Mouse (Mus musculus): ENCODE results near the gene BC030870. TPM values are rescaled to one million over a fixed set of nuclear protein-coding genes. Genes with fewer than 3 reads are reported as not detected.

The BC030870 gene
- polyA plus RNA-seq, 1 experiment, result not detected

GRCm38 (mm10) chr8:65080731-65081130 lies 48.6 kb downstream of the BC030870 start:
- no peak for DNase-seq (ENCODE audit: low spot score)

GRCm38 (mm10) chr8:65074733-65075132 lies 54.6 kb downstream of the BC030870 start, which contains the start of gene Gm10663:
Gene Gm10663 (plus strand): TSS chr8:65075033.
- no peak for DNase-seq (ENCODE audit: low spot score)

GRCm38 (mm10) chr8:65070996-65071395 lies 58.4 kb downstream of the BC030870 start:
- DNase-seq (ENCODE audit: low spot score), result no peak

- DNase-seq (ENCODE audit: low spot score), result no peak
Observed at GRCm38 (mm10) chr8:65068473-65068819, 60.9 kb downstream of the BC030870 start.

GRCm38 (mm10) chr8:65067694-65068472 lies 61.5 kb downstream of the BC030870 start:
- DNase-seq (ENCODE audit: low spot score), result no peak

GRCm38 (mm10) chr8:65067031-65067430 lies 62.3 kb downstream of the BC030870 start:
- no peak for DNase-seq (ENCODE audit: low spot score)

GRCm38 (mm10) chr8:65065622-65066021 lies 63.7 kb downstream of the BC030870 start:
- no peak for DNase-seq (ENCODE audit: low spot score)

GRCm38 (mm10) chr8:65064071-65064470 lies 65.3 kb downstream of the BC030870 start:
- no peak for DNase-seq (ENCODE audit: low spot score)

GRCm38 (mm10) chr8:65062195-65062594 lies 67.2 kb downstream of the BC030870 start:
- DNase-seq (ENCODE audit: low spot score), result no peak

GRCm38 (mm10) chr8:65056722-65057121 lies 72.6 kb downstream of the BC030870 start:
- no peak for DNase-seq (ENCODE audit: low spot score)

GRCm38 (mm10) chr8:65053968-65054367 lies 75.4 kb downstream of the BC030870 start:
- no peak for DNase-seq (ENCODE audit: low spot score)

GRCm38 (mm10) chr8:65053554-65053953 lies 75.8 kb downstream of the BC030870 start:
- DNase-seq (ENCODE audit: low spot score), result no peak

- DNase-seq (ENCODE audit: low spot score), result no peak
Observed at GRCm38 (mm10) chr8:65047801-65048200, 81.6 kb downstream of the BC030870 start.

- no peak for DNase-seq (ENCODE audit: low spot score)
Observed at GRCm38 (mm10) chr8:65047193-65047592, 82.2 kb downstream of the BC030870 start.

GRCm38 (mm10) chr8:65046565-65046964 lies 82.8 kb downstream of the BC030870 start:
- no peak for DNase-seq (ENCODE audit: low spot score)

GRCm38 (mm10) chr8:65037117-65037533 lies 92.2 kb downstream of the BC030870 start, which contains the start of gene Apela:
Gene Apela (minus strand): TSS chr8:65037336.
- no peak for DNase-seq (ENCODE audit: low spot score)

Other genes starting within 250 kb of the BC030870 start
- gene Tmem192, start 182.4 kb downstream of the BC030870 start, polyA plus RNA-seq (2012; rRNA removed), result 19.4 and 23.3 TPM in 2 replicates
- not detected in 2 replicates for gene Trim75, start 141.7 kb downstream of the BC030870 start, polyA plus RNA-seq (2012; rRNA removed)
- gene Trim61, start 111.0 kb downstream of the BC030870 start, polyA plus RNA-seq (2012; rRNA removed), result not detected in 2 replicates
- not detected in 2 replicates for gene Trim60, start 111.0 kb downstream of the BC030870 start, polyA plus RNA-seq (2012; rRNA removed)
- gene Apela, start 92.2 kb downstream of the BC030870 start, polyA plus RNA-seq (2012; rRNA removed), result 0.76 and 0.84 TPM in 2 replicates
- not detected in 2 replicates for gene Gm10663, start 54.5 kb downstream of the BC030870 start, polyA plus RNA-seq (2012; rRNA removed)